Mouse (Mus musculus) ES-Bruce4 (cell line): ENCODE results near the gene Akap13.

ENCODE experiments used
- CTCF ChIP-seq: IDR thresholded peaks from one replicate; pipeline ENCODE4 v1.8.1; 2011; ENCODE audit warnings: low read depth, low read length
- POLR2A ChIP-seq: IDR thresholded peaks from one replicate; pipeline ENCODE4 v1.8.1; 2011; ENCODE audit warnings: low read length; ENCODE audit not compliant: insufficient read depth

DNA sequence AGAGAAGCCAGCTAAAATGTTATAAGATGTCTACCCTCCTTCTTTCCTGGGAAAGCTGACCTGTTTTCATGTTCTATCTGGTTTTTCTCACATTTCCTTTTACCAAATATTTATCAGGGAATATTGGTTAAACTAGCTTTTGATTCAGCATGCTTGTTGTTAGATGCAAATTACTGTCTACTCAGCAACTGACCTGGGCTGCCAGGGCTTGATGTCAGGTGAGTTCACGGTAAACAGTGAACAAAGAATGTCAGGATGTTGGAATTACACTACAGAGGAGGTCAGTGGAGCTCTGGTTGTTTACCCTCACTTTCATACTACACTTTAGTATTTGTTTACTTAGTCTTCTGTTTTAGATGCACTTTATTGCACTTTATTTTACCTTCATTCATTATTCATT, 5.0 kb downstream of the Akap13 start:
- TF ChIP-seq CTCF, result no peak
- no peak for TF ChIP-seq POLR2A
